Mouse (Mus musculus): Measurements from ENCODE around the gene Ddr1. TPM values are rescaled to one million over a fixed set of nuclear protein-coding genes. Genes with fewer than 3 reads are reported as not detected.

Ddr1 gene
- total RNA-seq, 4 experiments from 2014 or later: 23.8 to 30.0 (median 29.5) TPM

GRCm38 (mm10) chr17:35693906-35694305 is 10.5 kb downstream of the Ddr1 start:
- no peak for DNase-seq (ENCODE audit: low spot score)

GRCm38 (mm10) chr17:35692368-35692767 is 12.1 kb downstream of the Ddr1 start:
- no peak for DNase-seq (ENCODE audit: low spot score)

GRCm38 (mm10) chr17:35691811-35692210 is 12.6 kb downstream of the Ddr1 start:
- no peak for DNase-seq (ENCODE audit: low spot score)

- DNase-seq (ENCODE audit: low spot score): no peak
Measured at GRCm38 (mm10) chr17:35689936-35690645, 14.3 kb downstream of the Ddr1 start.

GRCm38 (mm10) chr17:35688347-35689175 is 15.9 kb downstream of the Ddr1 start:
- DNase-seq (ENCODE audit: low spot score): no peak

GRCm38 (mm10) chr17:35685061-35685460 is 19.4 kb downstream of the Ddr1 start:
- no peak for DNase-seq (ENCODE audit: low spot score)

- DNase-seq (ENCODE audit: low spot score): no peak
Measured at GRCm38 (mm10) chr17:35681986-35682385, 22.4 kb downstream of the Ddr1 start.

GRCm38 (mm10) chr17:35680591-35680990 is 23.8 kb downstream of the Ddr1 start:
- DNase-seq (ENCODE audit: low spot score): no peak

- DNase-seq (ENCODE audit: low spot score): peak; percentile 95
Measured at GRCm38 (mm10) chr17:35673416-35674035, 30.9 kb downstream of the Ddr1 start, which contains the start of gene Gtf2h4. TSS of gene Gtf2h4 (minus strand) at chr17:35673739.

- no peak for DNase-seq (ENCODE audit: low spot score)
Measured at GRCm38 (mm10) chr17:35672527-35672926, 31.9 kb downstream of the Ddr1 start.

GRCm38 (mm10) chr17:35671846-35672245 is 32.6 kb downstream of the Ddr1 start:
- DNase-seq (ENCODE audit: low spot score): no peak

- no peak for DNase-seq (ENCODE audit: low spot score)
Measured at GRCm38 (mm10) chr17:35669731-35670130, 34.7 kb downstream of the Ddr1 start.

- DNase-seq (ENCODE audit: low spot score): peak; percentile 96
Measured at GRCm38 (mm10) chr17:35667334-35668065, 36.9 kb downstream of the Ddr1 start, which contains the start of gene Vars2. TSS of gene Vars2 (minus strand) at chr17:35667592.

GRCm38 (mm10) chr17:35666851-35667256 is 37.6 kb downstream of the Ddr1 start:
- no peak for DNase-seq (ENCODE audit: low spot score)

- no peak for DNase-seq (ENCODE audit: low spot score)
Measured at GRCm38 (mm10) chr17:35665957-35666515, 38.4 kb downstream of the Ddr1 start.

GRCm38 (mm10) chr17:35653086-35653485 is 51.3 kb downstream of the Ddr1 start:
- DNase-seq (ENCODE audit: low spot score): no peak

- no peak for DNase-seq (ENCODE audit: low spot score)
Measured at GRCm38 (mm10) chr17:35649429-35649828, 55.0 kb downstream of the Ddr1 start.

- DNase-seq (ENCODE audit: low spot score): no peak
Measured at GRCm38 (mm10) chr17:35643609-35644236, 60.7 kb downstream of the Ddr1 start, which contains the start of gene Mucl3. TSS of gene Mucl3 (minus strand) at chr17:35643695.

- no peak for DNase-seq (ENCODE audit: low spot score)
Measured at GRCm38 (mm10) chr17:35639352-35639751, 65.1 kb downstream of the Ddr1 start.

GRCm38 (mm10) chr17:35638475-35639190 is 65.8 kb downstream of the Ddr1 start:
- DNase-seq (ENCODE audit: low spot score): peak; percentile 67

Measured in heart, adult 8-10 months (tissue).